11 mouse cellular contexts compared by ENCODE assay signal in genomic region chr5:24657113-24657512, GRCm38 (mm10). TPM values are rescaled to one million over a fixed set of nuclear protein-coding genes. Genes with fewer than 3 reads are reported as not detected.
A peak's percentile ranks its signal among the peaks of the same experiment; 100 is the strongest.
DNase-seq lines count a peak whose midpoint lies in the region; ATAC-seq lines count a peak whose summit lies in the region.
"Had no signal": no experiment of that assay in that cellular context is flagged by ENCODE, and none has a peak within 500 bp of the region (broad histone marks: within the 10 kb centered on the region; RNA-seq: fewer than 3 reads in every experiment).

No protein-coding gene starts in this region.

- H3K36me3 ChIP-seq in hindbrain, embryonic 13.5 days = no peaks in the 10 kb centered on the region
- H3K36me3 ChIP-seq in hindbrain, embryonic 11.5 days (ENCODE audit: control insufficient read depth, insufficient read depth, low read length) = no peaks in the 10 kb centered on the region
- H3K36me3 ChIP-seq in forebrain, embryonic 16.5 days (ENCODE audit: control insufficient read depth, insufficient read depth) = no peaks in the 10 kb centered on the region
- H3K36me3 ChIP-seq: embryonic facial prominence, embryonic 12.5 days had no signal

- 0 out of 2 replicates have a peak overlapping the region, but pooled peaks have one; percentile 4 for H3K27ac ChIP-seq in hindbrain, embryonic 13.5 days
- no peak overlapping the region for H3K27ac ChIP-seq in hindbrain, embryonic 11.5 days (ENCODE audit: low read depth, low read length)
- H3K27ac ChIP-seq in forebrain, embryonic 16.5 days (ENCODE audit: low read length) = peak overlapping the region; percentile 61
- H3K27ac ChIP-seq: embryonic facial prominence, embryonic 12.5 days had no signal

- H3K9ac ChIP-seq in hindbrain, embryonic 13.5 days = no peak overlapping the region
- H3K9ac ChIP-seq in hindbrain, embryonic 11.5 days (ENCODE audit: low read depth, low read length) = no peak overlapping the region
- no peak overlapping the region for H3K9ac ChIP-seq in forebrain, embryonic 16.5 days (replicated peaks; ENCODE audit: low read depth, low read length)
- H3K9ac ChIP-seq: embryonic facial prominence, embryonic 12.5 days; liver, postnatal 0 days had no signal

- no peaks in the 10 kb centered on the region for H3K4me1 ChIP-seq in hindbrain, embryonic 13.5 days (replicated peaks)
- no peaks in the 10 kb centered on the region for H3K4me1 ChIP-seq in hindbrain, embryonic 11.5 days (replicated peaks; ENCODE audit: control insufficient read depth, insufficient read depth, low read length)
- peaks cover 9% of the 10 kb centered on the region for H3K4me1 ChIP-seq in forebrain, embryonic 16.5 days (replicated peaks; ENCODE audit: control insufficient read depth, insufficient read depth, low read length)
- H3K4me1 ChIP-seq: embryonic facial prominence, embryonic 12.5 days had no signal

- no peak overlapping the region for H3K4me2 ChIP-seq in hindbrain, embryonic 13.5 days
- H3K4me2 ChIP-seq in hindbrain, embryonic 11.5 days (replicated peaks; ENCODE audit: low read depth, low read length) = no peak overlapping the region
- H3K4me2 ChIP-seq in forebrain, embryonic 16.5 days (ENCODE audit: low read length) = no peak overlapping the region
- H3K4me2 ChIP-seq: embryonic facial prominence, embryonic 12.5 days had no signal

- no peak overlapping the region for H3K4me3 ChIP-seq in hindbrain, embryonic 13.5 days
- no peak overlapping the region for H3K4me3 ChIP-seq in hindbrain, embryonic 11.5 days (ENCODE audit: low read depth, low read length)
- H3K4me3 ChIP-seq in forebrain, embryonic 16.5 days (replicated peaks; ENCODE audit: low read length) = no peak overlapping the region
- H3K4me3 ChIP-seq: embryonic facial prominence, embryonic 12.5 days had no signal

- ATAC-seq in hindbrain, embryonic 13.5 days (ENCODE audit: low FRiP score) = no peak
- ATAC-seq in hindbrain, embryonic 11.5 days (ENCODE audit: low FRiP score) = no peak
- peak; percentile 65 for ATAC-seq in forebrain, embryonic 16.5 days
- ATAC-seq: liver, postnatal 0 days had no signal

- no peak for DNase-seq in hindbrain, embryonic 11.5 days (ENCODE audit: low spot score)
- peak; percentile 27 for DNase-seq in ovary, postnatal 36 days (ENCODE audit: low spot score)
- no peak for DNase-seq in ovary, postnatal 10 days (ENCODE audit: low spot score)
- peak; percentile 45 for DNase-seq in right cerebral cortex, postnatal 14 days
- no peak for DNase-seq in adrenal gland, adult (ENCODE audit: inconsistent age in 2 of 2, low spot score in 1 of 2)
- no peak for DNase-seq in embryo, embryonic 9.5 days (ENCODE audit: extremely low spot score)
- DNase-seq: kidney, postnatal 36 days; liver, postnatal 0 days had no signal

- WGBS in hindbrain, embryonic 13.5 days = 40% methylated on average over 2 of the region's 2 CpGs
- 63% methylated on average over 2 of the region's 2 CpGs for WGBS in hindbrain, embryonic 11.5 days
- WGBS in forebrain, embryonic 16.5 days = 29% methylated on average over 2 of the region's 2 CpGs

- peaks cover 14% of the 10 kb centered on the region for H3K27me3 ChIP-seq in hindbrain, embryonic 13.5 days
- no peaks in the 10 kb centered on the region for H3K27me3 ChIP-seq in hindbrain, embryonic 11.5 days (ENCODE audit: control insufficient read depth, insufficient read depth, low read length)
- H3K27me3 ChIP-seq in forebrain, embryonic 16.5 days (replicated peaks; ENCODE audit: control insufficient read depth, insufficient read depth, low read length) = no peaks in the 10 kb centered on the region
- H3K27me3 ChIP-seq: embryonic facial prominence, embryonic 12.5 days had no signal

- H3K9me3 ChIP-seq in hindbrain, embryonic 13.5 days = no peaks in the 10 kb centered on the region
- no peaks in the 10 kb centered on the region for H3K9me3 ChIP-seq in hindbrain, embryonic 11.5 days (ENCODE audit: control insufficient read depth, low read length)
- no peaks in the 10 kb centered on the region for H3K9me3 ChIP-seq in forebrain, embryonic 16.5 days (ENCODE audit: control insufficient read depth, low read length)
- H3K9me3 ChIP-seq: embryonic facial prominence, embryonic 12.5 days had no signal

RNA-seq across cellular contexts. Expression of gene Nub1, which starts 28.2 kb away (rescaled TPM):
- 45.5 and 45.6 TPM in 2 replicates for polyA plus RNA-seq in hindbrain, embryonic 13.5 days (2015; fragmentation: Nextera tagmentation; extraction: Ambion mirVana)
- 36.0 and 37.3 TPM in 2 replicates for polyA plus RNA-seq in hindbrain, embryonic 11.5 days (2014; fragmentation: Nextera tagmentation; extraction: Ambion mirVana)
- polyA plus RNA-seq in forebrain, embryonic 16.5 days (2015; fragmentation: Nextera tagmentation; extraction: Ambion mirVana) = 70.0 and 71.2 TPM in 2 replicates

RNA-seq across cellular contexts. Expression of gene Smarcd3, which starts 32.9 kb away (rescaled TPM):
- 86.2 and 87.6 TPM in 2 replicates for polyA plus RNA-seq in hindbrain, embryonic 13.5 days (2015; fragmentation: Nextera tagmentation; extraction: Ambion mirVana)
- polyA plus RNA-seq in hindbrain, embryonic 11.5 days (2014; fragmentation: Nextera tagmentation; extraction: Ambion mirVana) = 42.3 and 45.9 TPM in 2 replicates
- 156 and 181 TPM in 2 replicates for polyA plus RNA-seq in forebrain, embryonic 16.5 days (2015; fragmentation: Nextera tagmentation; extraction: Ambion mirVana)

Comparison
In these comparisons a context has a peak if more than half of its experiments do, and no peak if none do; other contexts are left out.
1. DNase-seq: peak in ovary, postnatal 36 days (single experiment) and right cerebral cortex, postnatal 14 days (single experiment); none in hindbrain, embryonic 11.5 days (single experiment), ovary, postnatal 10 days (single experiment), adrenal gland, adult (0 of 2) and embryo, embryonic 9.5 days (single experiment).